Mouse (Mus musculus): ENCODE measurements at regions not wholly inside any gene's neighbourhood (a gene's known extent, or its start where the extent isn't known, plus 50 kb on each side); places are given as distances from the start of the nearest gene placed in this dataset.

- no peak for DNase-seq (ENCODE audit: low spot score)
Observed at GRCm38 (mm10) chr3:41360231-41360630, 195.3 kb upstream of the Jade1 start.

- DNase-seq (ENCODE audit: low spot score) = no peak
Observed at GRCm38 (mm10) chr3:41359458-41359857, 196.1 kb upstream of the Jade1 start.

GRCm38 (mm10) chr3:41353021-41353420 is 202.5 kb upstream of the Jade1 start:
- DNase-seq (ENCODE audit: low spot score) = no peak

DNA sequence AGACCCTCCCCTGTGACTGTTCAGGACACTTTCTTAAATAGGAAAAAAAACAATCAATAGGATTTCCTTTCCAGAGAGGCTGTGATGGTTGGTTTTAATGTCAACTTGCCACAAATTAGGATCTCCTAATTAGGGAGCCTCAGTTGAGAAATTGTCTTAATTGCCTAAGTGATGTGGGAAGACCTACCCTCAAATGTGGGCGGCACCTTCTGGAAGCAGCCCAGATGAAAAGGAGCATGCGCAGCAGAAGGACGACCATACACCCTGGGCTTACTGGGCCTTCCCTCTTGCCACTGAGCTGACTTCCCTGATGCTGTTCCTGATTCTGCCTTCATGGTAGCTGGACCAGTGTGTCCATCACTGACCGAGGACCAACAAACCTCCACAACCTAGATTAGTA is 203.7 kb upstream of the Jade1 start:
- no peak for DNase-seq (ENCODE audit: low spot score)

GRCm38 (mm10) chr3:41351091-41351685 is 204.3 kb upstream of the Jade1 start:
- no peak for DNase-seq (ENCODE audit: low spot score)

DNA sequence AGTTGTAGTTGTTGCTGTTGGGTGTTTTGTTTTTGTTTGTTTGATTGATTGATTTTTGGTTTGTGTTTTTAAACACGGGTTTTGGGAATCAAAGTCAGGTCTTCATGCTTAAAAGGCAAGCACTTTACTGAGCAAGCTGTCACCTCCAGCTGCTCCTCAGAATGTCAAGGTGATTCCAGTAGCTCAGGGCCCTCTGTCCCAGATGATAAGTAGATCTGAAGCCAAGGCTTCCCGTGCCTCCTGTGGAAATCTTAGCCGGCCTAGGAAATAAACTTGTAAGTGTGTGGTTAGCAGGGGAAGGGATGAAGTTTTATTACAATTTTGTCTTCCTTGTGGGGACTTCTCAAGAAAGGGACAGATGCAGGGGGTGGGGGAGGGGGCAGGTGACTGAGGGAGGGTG is 205.2 kb upstream of the Jade1 start:
- no peak for DNase-seq (ENCODE audit: low spot score)

DNA sequence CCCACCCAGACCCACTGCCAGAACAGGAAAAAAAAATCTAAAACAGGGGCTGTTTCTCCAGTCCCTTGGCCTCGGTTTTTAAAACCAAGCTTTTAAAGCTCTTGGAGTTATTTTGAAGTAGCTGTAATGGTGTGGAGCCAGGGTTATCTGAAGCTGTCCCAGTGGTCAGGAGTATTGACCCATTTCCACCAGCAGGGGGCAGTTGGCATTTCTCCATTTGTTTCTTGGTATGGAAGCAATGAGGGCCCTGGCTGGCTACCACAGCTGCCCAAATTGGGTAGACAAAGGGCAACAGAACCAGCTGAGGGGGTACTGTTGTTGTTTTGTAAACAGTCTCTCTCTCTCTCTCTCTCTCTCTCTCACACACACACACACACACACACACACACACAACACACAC is 206.7 kb upstream of the Jade1 start:
- no peak for DNase-seq (ENCODE audit: low spot score)

- DNase-seq (ENCODE audit: low spot score) = no peak
Observed at GRCm38 (mm10) chr3:41346863-41347262, 208.7 kb upstream of the Jade1 start.

- no peak for DNase-seq (ENCODE audit: low spot score)
Observed at GRCm38 (mm10) chr3:41343431-41343830, 212.1 kb upstream of the Jade1 start.

GRCm38 (mm10) chr3:41332481-41332880 is 223.1 kb upstream of the Jade1 start:
- no peak for DNase-seq (ENCODE audit: low spot score)

- no peak for DNase-seq (ENCODE audit: low spot score)
Observed at GRCm38 (mm10) chr3:41330356-41330755, 225.2 kb upstream of the Jade1 start.

GRCm38 (mm10) chr3:41328828-41329227 is 226.7 kb upstream of the Jade1 start:
- DNase-seq (ENCODE audit: low spot score) = no peak

GRCm38 (mm10) chr3:41326211-41327104 is 229.1 kb upstream of the Jade1 start:
- DNase-seq (ENCODE audit: low spot score) = no peak

DNA sequence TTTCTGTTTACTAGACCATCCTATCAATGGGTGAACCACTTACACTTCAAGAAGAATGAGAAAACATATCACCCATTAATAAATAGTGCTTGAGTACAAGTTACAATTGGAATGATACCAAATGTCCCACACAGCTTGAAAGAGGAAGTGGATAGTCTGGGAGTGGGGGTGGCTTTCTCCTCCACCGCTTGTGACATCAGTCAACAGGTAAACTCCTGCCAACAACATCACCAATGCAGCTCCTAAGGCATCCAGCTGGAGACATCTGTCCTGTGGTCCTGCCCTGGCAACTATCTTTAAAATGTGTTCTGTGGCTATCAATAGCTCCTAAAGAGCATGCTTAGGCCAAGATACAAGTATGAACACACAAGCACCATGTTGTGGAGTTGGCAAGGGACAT is 233.7 kb upstream of the Jade1 start:
- DNase-seq (ENCODE audit: low spot score) = no peak

DNA sequence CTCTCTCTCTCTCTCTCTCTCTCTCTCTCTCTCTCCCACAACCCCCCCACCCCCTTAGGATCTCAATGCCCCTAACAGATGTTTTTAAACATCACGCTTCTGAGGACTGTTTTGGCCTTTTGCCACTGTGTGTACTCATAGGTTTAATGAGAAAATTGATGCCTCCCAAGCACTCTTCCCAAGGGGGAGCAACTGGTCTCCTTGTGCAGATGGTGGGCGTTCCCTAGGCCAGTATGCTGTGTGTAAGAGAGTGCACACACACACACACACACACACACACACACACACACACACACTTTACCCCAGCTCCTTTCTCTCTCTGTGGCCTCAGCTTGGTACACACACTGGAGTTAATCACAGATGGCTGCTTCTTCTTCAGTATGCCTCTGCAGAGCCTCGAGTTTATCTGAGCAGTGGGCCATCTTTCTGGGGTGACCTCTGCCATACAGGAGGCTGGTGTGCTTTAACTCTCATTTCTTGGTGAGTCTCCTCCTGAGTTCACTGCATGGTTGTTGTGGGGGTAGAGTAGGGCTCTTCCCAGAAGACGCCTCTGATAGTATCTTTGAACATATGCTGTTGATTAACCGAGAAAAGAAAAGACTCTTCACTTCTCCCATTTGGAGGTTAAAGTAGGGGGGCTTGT is 236.2 kb upstream of the Jade1 start:
- DNase-seq (ENCODE audit: low spot score) = no peak

GRCm38 (mm10) chr3:41318232-41319131 is 235.6 kb upstream of the Pgrmc2 start:
- no peak for DNase-seq (ENCODE audit: low spot score)

GRCm38 (mm10) chr3:41317170-41317569 is 234.3 kb upstream of the Pgrmc2 start:
- no peak for DNase-seq (ENCODE audit: low spot score)

- no peak for DNase-seq (ENCODE audit: low spot score)
Observed at GRCm38 (mm10) chr3:41312492-41312891, 229.6 kb upstream of the Pgrmc2 start.

DNA sequence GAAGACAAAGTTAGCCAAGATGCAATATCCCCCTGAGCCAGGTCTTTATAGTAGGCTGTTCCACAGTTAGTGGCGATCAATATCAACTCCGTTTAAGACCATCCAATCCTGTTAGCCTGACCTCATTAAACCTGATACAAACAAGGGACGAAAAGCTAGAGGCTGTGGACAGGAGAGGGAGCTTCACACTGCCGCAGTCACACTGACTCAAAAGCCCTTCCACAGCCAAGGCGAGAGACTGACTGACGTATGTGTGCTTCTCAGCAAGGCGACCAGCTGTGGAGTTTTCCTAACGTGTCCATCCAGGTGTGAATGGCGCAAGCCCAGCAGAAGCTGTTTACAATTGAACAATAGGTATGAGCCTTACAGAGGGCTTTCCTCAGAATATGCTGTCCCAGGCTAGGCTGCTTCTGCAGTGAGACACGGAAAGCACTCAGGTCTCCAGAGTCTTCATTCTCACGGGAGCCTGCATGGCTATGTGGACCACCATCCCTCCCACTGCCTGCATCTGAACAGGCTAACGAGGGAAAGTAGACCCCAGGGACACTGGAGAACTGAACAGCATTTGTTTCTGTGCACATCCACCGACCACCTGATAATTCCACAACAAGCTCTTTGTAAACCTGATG is 224.7 kb upstream of the Pgrmc2 start:
- DNase-seq (ENCODE audit: low spot score) = no peak

DNA sequence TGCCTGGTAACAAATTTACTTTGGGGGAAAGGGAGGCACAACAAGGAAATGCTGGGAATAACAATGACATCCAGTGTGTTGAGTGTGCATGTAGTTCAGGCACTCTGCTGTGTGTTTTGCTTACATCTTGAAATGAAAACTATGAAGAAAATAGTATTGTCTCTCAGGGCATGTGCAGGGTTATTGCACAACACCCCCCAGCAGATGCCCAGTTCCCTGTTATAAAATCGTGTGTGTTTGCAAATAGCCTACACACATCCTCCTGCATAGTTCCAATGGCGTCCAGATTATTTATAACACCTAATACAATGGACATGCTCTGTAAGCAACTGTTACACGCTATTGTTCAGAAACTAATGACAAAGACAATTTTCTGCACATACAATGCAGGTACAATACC is 220.0 kb upstream of the Pgrmc2 start:
- no peak for DNase-seq (ENCODE audit: low spot score)

DNA sequence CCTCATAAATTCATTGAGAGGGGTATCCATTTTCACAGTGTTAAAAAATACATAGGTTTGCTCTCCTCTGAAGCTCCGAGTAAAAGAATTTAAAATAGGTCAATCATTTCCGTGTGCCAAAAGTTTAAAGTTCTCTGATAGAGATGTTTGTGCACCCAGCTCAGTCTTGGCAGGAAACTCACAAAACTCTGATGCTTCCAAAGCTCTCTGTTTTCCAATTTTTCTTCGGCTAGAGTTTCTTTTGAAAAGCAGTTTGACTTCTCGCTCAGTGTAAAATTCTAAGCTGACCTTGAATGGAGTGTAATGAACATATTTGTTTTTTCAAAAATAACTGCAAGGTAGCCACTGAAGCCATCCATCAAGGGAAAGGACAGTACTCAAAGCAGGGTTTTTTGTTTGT is 215.9 kb upstream of the Pgrmc2 start:
- no peak for DNase-seq (ENCODE audit: low spot score)
